Mouse (Mus musculus) spleen, adult 2 months (tissue): Measurements from ENCODE around the gene Tm4sf19. TPM values are rescaled to one million over a fixed set of nuclear protein-coding genes. Genes with fewer than 3 reads are reported as not detected.

Experiments
- DNase-seq, 2 experiments: peaks; one replicate each; pipeline versions ENCODE4 v3.0.0 to v3.0.0-alpha.2; 2012 to 2021; ENCODE audit warnings: low spot score in 2 of 2, low read depth in 1 of 2
- H3K27ac ChIP-seq: fragments of 200-500 bp; 2 replicates; pipeline ENCODE4 v1.5.1; 2012; ENCODE audit warnings: low read length, inconsistent platforms; ENCODE audit not compliant: insufficient read depth
- H3K27me3 ChIP-seq: fragments of 200-500 bp; 2 replicates; pipeline ENCODE4 v1.6.1; 2012; ENCODE audit warnings: mild to moderate bottlenecking, moderate library complexity, low read length, inconsistent platforms; ENCODE audit not compliant: control insufficient read depth, insufficient read depth
- H3K36me3 ChIP-seq: fragments of 200-500 bp; 2 replicates; pipeline ENCODE4 v1.6.1; 2012; ENCODE audit warnings: mild to moderate bottlenecking, low read length, inconsistent platforms; ENCODE audit not compliant: control insufficient read depth, insufficient read depth
- H3K4me1 ChIP-seq: fragments of 200-500 bp; 2 replicates; pipeline ENCODE4 v1.6.1; 2011; ENCODE audit warnings: inconsistent platforms; ENCODE audit not compliant: control insufficient read depth, insufficient read depth, insufficient read length
- H3K4me3 ChIP-seq: fragments of 200-500 bp; 2 replicates; pipeline ENCODE4 v1.5.1; 2011; ENCODE audit warnings: mild to moderate bottlenecking, inconsistent platforms; ENCODE audit not compliant: insufficient read depth, insufficient read length; ENCODE audit errors: extremely low read depth
- CTCF ChIP-seq: fragments of 200-500 bp; IDR thresholded peaks from 2 replicates; pipeline ENCODE4 v1.5.1; 2011; ENCODE audit warnings: mild to moderate bottlenecking, inconsistent platforms; ENCODE audit not compliant: insufficient read depth, insufficient read length, insufficient replicate concordance; ENCODE audit errors: extremely low read depth
- POLR2A ChIP-seq: fragments of 200-500 bp; IDR thresholded peaks from 2 replicates; pipeline ENCODE4 v1.6.1; 2011; ENCODE audit warnings: low read depth, low read length, inconsistent platforms
- WGBS: fragments of 180-500 bp; shearing (Covaris S2); methylation state at CpG from one replicate; pipeline ENCODE4 v1.1.7; 2018; 5-methylcytosine and 5-hydroxymethylcytosine counted together
- polyA plus RNA-seq: library from polyadenylated mRNA; depleted of rRNA; stranded (reverse); fragments of >200 nt; gene quantifications from 2 replicates; pipeline ENCODE4 v1.2.3, GENCODE M21; 2012; rRNA removed

The Tm4sf19 gene
- 0.58 and 0.70 TPM in 2 replicates for polyA plus RNA-seq

- H3K4me1 ChIP-seq: peaks cover 9% of the 10 kb centered on the region; the same call in 1 of the 2 replicates
Measured at GRCm38 (mm10) chr16:32400267-32400666, at the start of gene Tm4sf19. Tm4sf19 (plus strand) TSS chr16:32400506.

GRCm38 (mm10) chr16:32350776-32351175 is 49.5 kb upstream of the Tm4sf19 start:
- peaks cover 11% of the 10 kb centered on the region for H3K36me3 ChIP-seq
- TF ChIP-seq POLR2A (no peak), CTCF (no peak)
- no peak overlapping the region for H3K27ac ChIP-seq
- H3K4me3 ChIP-seq: no peak overlapping the region
- H3K27me3 ChIP-seq: no peaks in the 10 kb centered on the region
- no peak for DNase-seq
- H3K4me1 ChIP-seq: no peaks in the 10 kb centered on the region
- WGBS: 89% methylated on average over 3 of the region's 3 CpGs

More at GRCm38 (mm10) chr16:32400267-32400666, at the start of gene Tm4sf19:
- no peaks in the 10 kb centered on the region for H3K27me3 ChIP-seq
- WGBS: 83% methylated on average over 7 of the region's 7 CpGs
- no peaks in the 10 kb centered on the region for H3K36me3 ChIP-seq
- no peak within 1 kb of the TSS for H3K4me3 ChIP-seq
- 0 out of 2 replicates have a peak within 1 kb of the TSS, but pooled peaks have one; percentile 8 for H3K27ac ChIP-seq
- DNase-seq: no peak
- no peak for TF ChIP-seq POLR2A
- TF ChIP-seq CTCF: no peak

DNA sequence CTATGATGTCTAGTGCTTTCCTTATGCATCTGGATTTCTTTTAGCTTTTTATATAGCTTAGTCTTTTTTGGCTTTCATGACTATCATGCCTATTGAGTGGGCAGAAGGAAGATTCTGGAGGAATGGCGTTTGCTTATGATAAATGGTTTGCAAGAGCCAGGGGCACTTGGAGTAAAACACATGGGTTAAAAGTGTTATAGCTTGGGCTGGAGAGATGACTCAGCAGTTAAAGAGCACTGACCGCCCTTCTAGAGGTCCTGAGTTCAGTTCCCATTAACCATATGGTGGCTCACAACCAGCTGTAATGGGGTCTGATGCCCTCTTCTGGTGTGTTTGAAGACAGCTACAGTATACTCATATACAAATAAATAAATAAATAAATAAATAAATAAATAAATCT is 36.8 kb upstream of the Tm4sf19 start:
- WGBS: 87% methylated on average over 2 of the region's 2 CpGs
- TF ChIP-seq POLR2A (no peak), CTCF (no peak)
- H3K36me3 ChIP-seq: peaks cover 10% of the 10 kb centered on the region; the same call in 1 of the 2 replicates
- no peaks in the 10 kb centered on the region for H3K27me3 ChIP-seq
- no peak overlapping the region for H3K27ac ChIP-seq
- no peak overlapping the region for H3K4me3 ChIP-seq
- H3K4me1 ChIP-seq: no peaks in the 10 kb centered on the region
- no peak for DNase-seq

DNA sequence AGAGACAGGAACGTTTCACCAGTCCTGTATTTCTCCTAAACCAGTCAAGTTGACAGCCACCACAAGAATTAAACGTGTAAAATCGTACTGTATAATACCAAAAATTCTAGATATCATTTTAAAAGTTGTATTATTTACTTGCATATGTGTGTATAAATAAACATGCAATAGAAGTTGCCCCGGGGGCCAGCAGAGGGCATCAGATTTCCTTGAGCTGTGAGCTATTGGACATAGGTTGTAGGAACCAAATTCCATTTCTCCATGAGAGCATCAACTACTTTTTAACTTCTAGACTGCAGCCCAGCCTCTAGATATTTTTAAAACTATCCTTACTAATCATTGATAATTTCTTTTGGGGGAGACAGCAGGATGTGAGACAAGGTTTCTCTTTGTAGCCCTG is 29.0 kb upstream of the Tm4sf19 start:
- 87% methylated on average over 4 of the region's 4 CpGs for WGBS
- H3K4me1 ChIP-seq: no peaks in the 10 kb centered on the region
- DNase-seq: peak in 1 of 2 experiments; percentile 14
- no peak overlapping the region for H3K4me3 ChIP-seq
- no peak overlapping the region for H3K27ac ChIP-seq
- TF ChIP-seq POLR2A (no peak), CTCF (no peak)
- H3K36me3 ChIP-seq: peaks cover 19% of the 10 kb centered on the region
- no peaks in the 10 kb centered on the region for H3K27me3 ChIP-seq

DNA sequence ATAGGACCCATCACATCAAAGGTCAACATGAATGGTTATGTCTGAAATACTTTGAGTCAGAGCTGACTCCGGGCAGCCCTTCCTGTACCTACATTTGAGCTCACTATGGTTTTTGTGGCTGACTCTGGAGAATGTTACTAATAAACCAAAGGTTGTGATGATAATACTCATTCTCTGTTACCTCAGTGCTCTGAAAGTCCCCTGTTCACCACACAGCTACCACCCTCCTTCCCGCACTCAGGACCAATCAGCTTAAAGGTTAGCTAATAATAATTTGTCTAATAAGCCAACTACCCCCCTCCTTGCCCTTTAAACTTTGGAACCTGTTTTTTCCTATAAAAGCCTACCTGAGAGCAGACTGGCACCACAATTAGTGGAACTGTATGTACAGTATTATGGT is 20.7 kb upstream of the Tm4sf19 start:
- Histone ChIP-seq H3K27me3 (no peaks in the 10 kb centered on the region), H3K4me1 (no peaks in the 10 kb centered on the region), H3K27ac (no peak overlapping the region), H3K4me3 (no peak overlapping the region), H3K36me3 (peaks cover 37% of the 10 kb centered on the region)
- WGBS: 98% methylated on average over 2 of the region's 2 CpGs
- no peak for DNase-seq
- TF ChIP-seq CTCF: no peak
- TF ChIP-seq POLR2A: no peak

DNA sequence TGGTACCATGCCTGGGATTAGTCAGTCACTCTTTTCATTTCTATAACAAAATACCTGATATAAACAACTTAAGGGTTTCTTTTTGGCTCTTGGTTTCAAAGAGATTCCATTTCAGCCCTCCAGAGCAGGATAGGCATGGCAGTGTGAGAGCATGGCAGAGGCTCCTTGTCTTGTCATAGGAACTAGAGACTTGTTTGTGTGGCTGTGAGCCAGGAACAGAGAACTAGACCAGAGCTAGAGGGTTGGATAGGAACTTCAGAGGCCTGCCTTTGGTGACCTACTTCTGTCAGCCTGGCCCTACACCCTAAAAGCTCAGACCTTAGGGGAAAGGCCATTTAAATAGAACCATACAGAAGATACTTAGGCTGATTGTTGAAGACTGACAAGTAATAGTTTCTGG is 17.4 kb upstream of the Tm4sf19 start:
- TF ChIP-seq POLR2A: no peak
- TF ChIP-seq CTCF: no peak
- Histone ChIP-seq H3K36me3 (peaks cover 30% of the 10 kb centered on the region), H3K27ac (no peak overlapping the region), H3K4me3 (no peak overlapping the region), H3K27me3 (no peaks in the 10 kb centered on the region), H3K4me1 (no peaks in the 10 kb centered on the region)
- DNase-seq: no peak

- H3K4me3 ChIP-seq: no peak overlapping the region
- no peak overlapping the region for H3K27ac ChIP-seq
- peaks cover 21% of the 10 kb centered on the region for H3K36me3 ChIP-seq
- H3K4me1 ChIP-seq: no peaks in the 10 kb centered on the region
- 77% methylated on average over 2 of the region's 2 CpGs for WGBS
- H3K27me3 ChIP-seq: no peaks in the 10 kb centered on the region
- TF ChIP-seq POLR2A (no peak), CTCF (no peak)
- no peak for DNase-seq
Measured at GRCm38 (mm10) chr16:32384885-32385284, 15.4 kb upstream of the Tm4sf19 start.
